Mouse (Mus musculus) forebrain, embryonic 14.5 days (tissue): ENCODE data around the gene Rars2. TPM values are rescaled to one million over a fixed set of nuclear protein-coding genes. Genes with fewer than 3 reads are reported as not detected.

ENCODE experiments used
- ATAC-seq: fragments of 200-750 bp; cut with Nextera tagmentation; 2 replicates; pipeline ENCODE4 v1.8.0; 2017; ENCODE audit warnings: mild to moderate bottlenecking, moderate library complexity
- DNase-seq: peaks from one replicate; pipeline ENCODE4 v3.0.0-alpha.2; 2015; ENCODE audit warnings: low spot score
- H3K27ac ChIP-seq: fragments of 300-500 bp; sonication (generic); 2 replicates; pipeline ENCODE4 v1.5.1; 2014; ENCODE audit warnings: low read depth, mild to moderate bottlenecking, control low read depth, low read length, moderate library complexity
- H3K27me3 ChIP-seq: fragments of 300-500 bp; sonication (generic); replicated peaks from 2 replicates; pipeline ENCODE4 v1.6.1; 2014; ENCODE audit warnings: low read length, control low read depth, mixed read lengths; ENCODE audit not compliant: control insufficient read depth, insufficient read depth
- H3K36me3 ChIP-seq: fragments of 300-500 bp; sonication (generic); 2 replicates; pipeline ENCODE4 v1.6.1; 2014; ENCODE audit warnings: low read length, control low read depth; ENCODE audit not compliant: control insufficient read depth, insufficient read depth
- H3K4me1 ChIP-seq: fragments of 300-500 bp; sonication (generic); 2 replicates; pipeline ENCODE4 v1.6.1; 2014; ENCODE audit warnings: antibody characterized with exemption, low read length, control low read depth; ENCODE audit not compliant: control insufficient read depth, insufficient read depth
- H3K4me2 ChIP-seq: fragments of 300-500 bp; sonication (generic); 2 replicates; pipeline ENCODE4 v1.6.1; 2014; ENCODE audit warnings: mild to moderate bottlenecking, control low read depth, low read length
- H3K4me3 ChIP-seq: fragments of 300-500 bp; sonication (generic); 2 replicates; pipeline ENCODE4 v1.5.1; 2014; ENCODE audit warnings: low read depth, low read length, control low read depth
- H3K9ac ChIP-seq: fragments of 300-500 bp; sonication (generic); 2 replicates; pipeline ENCODE4 v1.6.1; 2014; ENCODE audit warnings: mild to moderate bottlenecking, low read length, control low read depth, moderate library complexity
- H3K9me3 ChIP-seq: fragments of 300-500 bp; sonication (generic); replicated peaks from 2 replicates; pipeline ENCODE4 v1.6.1; 2016; ENCODE audit warnings: low read length, control low read depth, mixed read lengths; ENCODE audit not compliant: control insufficient read depth
- WGBS: fragments of 180-500 bp; shearing (Covaris S2); extraction: QIAGEN DNeasy Blood & Tissue Kit; methylation state at CpG from one replicate; pipeline ENCODE4 v1.1.7; 2014; 5-methylcytosine and 5-hydroxymethylcytosine counted together
- polyA plus RNA-seq: library from polyadenylated mRNA; unstranded; fragments of >200 nt; fragmentation: Nextera tagmentation; extraction: Ambion mirVana; gene quantifications from 2 replicates; pipeline ENCODE4 v1.2.1, GENCODE M21; 2014

Gene Rars2
- polyA plus RNA-seq, 1 experiment from 2014 or later, result 54.4 TPM

DNA sequence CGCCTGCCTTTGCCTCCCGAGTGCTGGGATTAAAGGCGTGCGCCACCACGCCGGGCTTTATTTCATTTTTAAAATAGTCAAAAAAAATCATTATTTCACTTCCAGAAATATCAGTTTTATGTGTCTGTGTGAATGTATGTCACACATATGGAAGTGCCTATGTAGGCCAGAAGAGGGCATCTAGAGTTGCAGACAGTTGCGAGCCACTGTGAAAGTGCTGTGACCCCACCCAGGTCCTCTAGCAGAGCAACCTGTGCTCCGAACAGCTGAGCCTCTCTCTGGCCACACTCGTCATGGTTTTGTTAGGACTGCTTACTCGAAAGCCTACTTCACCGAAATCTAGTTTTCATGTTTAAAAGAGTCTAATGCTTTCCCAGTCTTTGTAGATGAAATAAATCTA is 87.5 kb downstream of the Rars2 start:
- Histone ChIP-seq H3K4me3 (no peak overlapping the region), H3K27ac (no peak overlapping the region), H3K27me3 (no peaks in the 10 kb centered on the region), H3K36me3 (no peaks in the 10 kb centered on the region), H3K9ac (no peak overlapping the region), H3K4me1 (no peaks in the 10 kb centered on the region), H3K9me3 (no peaks in the 10 kb centered on the region), H3K4me2 (no peak overlapping the region)
- ATAC-seq (no peak), DNase-seq (no peak)
- WGBS, result 97% methylated on average over 11 of the region's 11 CpGs

DNA sequence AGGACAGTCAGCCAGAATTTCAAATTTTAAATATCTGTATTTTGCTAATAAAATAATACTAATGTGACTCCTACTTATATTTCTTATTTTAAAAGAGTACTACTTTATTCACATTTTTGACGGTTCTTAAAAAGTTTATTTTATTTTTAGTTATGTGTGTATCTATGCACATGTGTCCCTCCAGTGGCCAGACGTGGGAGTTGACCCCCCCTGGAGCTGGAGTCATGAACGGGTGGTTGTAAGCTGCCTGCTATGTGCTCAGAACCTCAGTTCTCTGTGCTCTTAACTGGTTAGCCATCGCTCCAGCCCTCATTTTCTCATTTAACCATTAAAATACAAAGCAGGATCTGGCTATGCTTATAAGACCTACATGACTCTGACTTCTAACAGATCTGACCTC is 88.3 kb downstream of the Rars2 start:
- DNase-seq (no peak), ATAC-seq (no peak)
- Histone ChIP-seq H3K4me2 (no peak overlapping the region), H3K4me1 (no peaks in the 10 kb centered on the region), H3K27me3 (no peaks in the 10 kb centered on the region), H3K27ac (no peak overlapping the region), H3K9ac (no peak overlapping the region), H3K9me3 (no peaks in the 10 kb centered on the region), H3K36me3 (no peaks in the 10 kb centered on the region), H3K4me3 (no peak overlapping the region)
- WGBS, result 77% methylated on average over 4 of the region's 4 CpGs

DNA sequence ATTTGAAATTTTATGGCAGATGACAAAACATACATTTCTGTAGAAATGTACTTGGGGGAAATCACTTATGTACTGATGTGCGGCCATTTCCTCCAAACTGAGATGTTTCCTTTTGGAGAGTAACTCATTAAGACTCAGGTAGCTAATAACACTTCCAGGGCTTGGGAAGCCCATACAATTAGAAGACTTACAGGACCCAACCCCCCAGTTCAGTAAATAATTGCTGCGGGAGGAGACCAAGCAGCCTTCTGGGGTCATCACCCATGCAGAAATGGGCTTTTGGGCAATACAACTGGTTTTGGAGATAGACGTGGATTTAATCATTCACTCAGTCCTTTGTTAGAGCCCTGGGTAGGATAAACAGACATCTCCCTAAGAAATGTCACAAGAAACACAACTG is 92.5 kb downstream of the Rars2 start:
- Histone ChIP-seq H3K27me3 (no peaks in the 10 kb centered on the region), H3K9me3 (no peaks in the 10 kb centered on the region), H3K9ac (no peak overlapping the region), H3K36me3 (no peaks in the 10 kb centered on the region), H3K4me1 (no peaks in the 10 kb centered on the region), H3K4me2 (no peak overlapping the region), H3K27ac (no peak overlapping the region), H3K4me3 (no peak overlapping the region)
- DNase-seq, result no peak
- no peak for ATAC-seq
- WGBS, result 82% methylated on average over 3 of the region's 3 CpGs

DNA sequence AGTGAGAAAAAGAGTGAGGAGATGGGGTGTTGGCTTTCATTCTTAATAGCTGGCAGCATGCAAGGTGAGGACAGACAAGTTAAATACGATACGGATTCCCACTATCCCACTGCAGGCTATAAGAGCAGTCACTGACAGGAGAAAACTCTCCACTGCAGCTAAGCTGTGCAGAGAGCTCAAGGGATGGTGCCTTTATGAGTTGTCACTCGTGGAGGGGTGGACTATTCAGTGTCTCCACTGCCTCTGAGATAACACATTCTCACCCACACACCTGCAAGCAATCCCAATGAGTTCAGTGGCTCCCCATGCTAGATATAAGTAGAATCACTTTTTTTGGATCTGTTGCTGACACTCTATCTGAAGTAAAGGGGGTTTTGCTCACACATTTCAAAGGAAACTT is 93.4 kb downstream of the Rars2 start:
- Histone ChIP-seq H3K9ac (no peak overlapping the region), H3K27me3 (no peaks in the 10 kb centered on the region), H3K9me3 (no peaks in the 10 kb centered on the region), H3K4me3 (no peak overlapping the region), H3K27ac (no peak overlapping the region), H3K4me1 (no peaks in the 10 kb centered on the region), H3K4me2 (no peak overlapping the region), H3K36me3 (no peaks in the 10 kb centered on the region)
- DNase-seq (no peak), ATAC-seq (no peak)
- 91% methylated on average over 3 of the region's 3 CpGs for WGBS

Other genes with a start within 250 kb of the Rars2 start
- gene Akirin2, start 64.0 kb upstream of the Rars2 start, polyA plus RNA-seq, result 55.9 and 67.5 TPM in 2 replicates
- gene Orc3, start within 50 bp of the Rars2 start, polyA plus RNA-seq, result 103 and 115 TPM in 2 replicates
- 22.9 and 33.0 TPM in 2 replicates for gene Slc35a1, start 72.5 kb downstream of the Rars2 start, polyA plus RNA-seq
- gene Cfap206, start 115.2 kb downstream of the Rars2 start, polyA plus RNA-seq, result 3.0 and 3.2 TPM in 2 replicates
- gene Gm136, start 141.3 kb downstream of the Rars2 start, polyA plus RNA-seq, result not detected in 2 replicates
- gene Smim8, start 163.5 kb downstream of the Rars2 start, polyA plus RNA-seq, result 55.0 and 68.2 TPM in 2 replicates